In genomic region chr6:100527972-100528371, GRCm38 (mm10) we compare ENCODE assay signal across 11 mouse cellular contexts.
DNase-seq lines count a peak whose midpoint lies in the region; ATAC-seq and TF ChIP-seq lines count a peak whose summit lies in the region.
"Had no signal": no experiment of that assay in that cellular context is flagged by ENCODE, and none has a peak within 500 bp of the region (broad histone marks: within the 10 kb centered on the region; RNA-seq: fewer than 3 reads in every experiment).

No protein-coding gene starts in this region.

- H3K9ac ChIP-seq in intestine, postnatal 0 days (ENCODE audit: low read depth, low read length) = no peak overlapping the region
- H3K9ac ChIP-seq in intestine, embryonic 16.5 days (ENCODE audit: low read depth, low read length) = no peak overlapping the region
- H3K9ac ChIP-seq: embryonic facial prominence, embryonic 12.5 days; hindbrain, embryonic 13.5 days; limb, embryonic 13.5 days had no signal

- no peaks in the 10 kb centered on the region for H3K36me3 ChIP-seq in intestine, postnatal 0 days (ENCODE audit: control insufficient read depth, insufficient read depth)
- H3K36me3 ChIP-seq in intestine, embryonic 16.5 days (ENCODE audit: control insufficient read depth, insufficient read depth, low read length) = no peaks in the 10 kb centered on the region
- H3K36me3 ChIP-seq in spleen, adult 2 months (ENCODE audit: control insufficient read depth, insufficient read depth, low read length) = no peaks in the 10 kb centered on the region
- H3K36me3 ChIP-seq: embryonic facial prominence, embryonic 12.5 days; hindbrain, embryonic 13.5 days; limb, embryonic 13.5 days had no signal

- H3K4me2 ChIP-seq in intestine, postnatal 0 days (replicated peaks; ENCODE audit: low read depth) = no peak overlapping the region
- no peak overlapping the region for H3K4me2 ChIP-seq in intestine, embryonic 16.5 days (ENCODE audit: low read depth, low read length)
- H3K4me2 ChIP-seq: embryonic facial prominence, embryonic 12.5 days; hindbrain, embryonic 13.5 days; limb, embryonic 13.5 days had no signal

- ATAC-seq in intestine, postnatal 0 days = no peak
- ATAC-seq in intestine, embryonic 16.5 days = no peak

- H3K27me3 ChIP-seq in intestine, postnatal 0 days (replicated peaks; ENCODE audit: control insufficient read depth, insufficient read depth, low read length) = no peaks in the 10 kb centered on the region
- H3K27me3 ChIP-seq in intestine, embryonic 16.5 days (replicated peaks; ENCODE audit: control insufficient read depth, insufficient read depth, low read length) = no peaks in the 10 kb centered on the region
- H3K27me3 ChIP-seq in spleen, adult 2 months (ENCODE audit: control insufficient read depth, insufficient read depth, low read length) = no peaks in the 10 kb centered on the region

- peak; percentile 70 for TF ChIP-seq CTCF in intestine, postnatal 0 days (IDR thresholded peaks at IDR 0.05; ENCODE audit: low read depth)
- peak; percentile 38; the same call in 1 of the 2 replicates for TF ChIP-seq CTCF in spleen, adult 2 months (IDR thresholded peaks at IDR 0.05; ENCODE audit: extremely low read depth, insufficient read depth, insufficient read length, insufficient replicate concordance)
- peak; percentile 52; the same call in 1 of the 2 replicates for TF ChIP-seq CTCF in brain, embryonic 14.5 days (IDR thresholded peaks at IDR 0.05; ENCODE audit: borderline replicate concordance, extremely low read depth, insufficient read depth, insufficient read length)

- no peak for TF ChIP-seq POLR2A in spleen, adult 2 months (IDR thresholded peaks at IDR 0.05; ENCODE audit: low read depth, low read length)
- no peak for TF ChIP-seq POLR2A in brain, embryonic 14.5 days (IDR thresholded peaks at IDR 0.05; ENCODE audit: borderline replicate concordance, extremely low read depth, insufficient read depth, insufficient read length, poor library complexity, severe bottlenecking)

- H3K27ac ChIP-seq in intestine, postnatal 0 days (ENCODE audit: low read depth, low read length) = no peak overlapping the region
- H3K27ac ChIP-seq in intestine, embryonic 16.5 days (ENCODE audit: low read length) = no peak overlapping the region
- H3K27ac ChIP-seq in spleen, adult 2 months (ENCODE audit: insufficient read depth, low read length) = no peak overlapping the region
- H3K27ac ChIP-seq: embryonic facial prominence, embryonic 12.5 days; hindbrain, embryonic 13.5 days; limb, embryonic 13.5 days had no signal

- no peaks in the 10 kb centered on the region for H3K9me3 ChIP-seq in intestine, postnatal 0 days (ENCODE audit: control insufficient read depth)
- H3K9me3 ChIP-seq in intestine, embryonic 16.5 days (ENCODE audit: control insufficient read depth, low read length) = no peaks in the 10 kb centered on the region
- H3K9me3 ChIP-seq: embryonic facial prominence, embryonic 12.5 days; hindbrain, embryonic 13.5 days; limb, embryonic 13.5 days had no signal

- no peak overlapping the region for H3K4me3 ChIP-seq in intestine, postnatal 0 days (ENCODE audit: low read depth, low read length)
- H3K4me3 ChIP-seq in intestine, embryonic 16.5 days (ENCODE audit: low read length) = no peak overlapping the region
- H3K4me3 ChIP-seq in spleen, adult 2 months (ENCODE audit: extremely low read depth, insufficient read depth, insufficient read length) = no peak overlapping the region
- H3K4me3 ChIP-seq: embryonic facial prominence, embryonic 12.5 days; hindbrain, embryonic 13.5 days; limb, embryonic 13.5 days; myocyte had no signal

- 93% methylated on average over 5 of the region's 5 CpGs for WGBS in intestine, postnatal 0 days
- 85% methylated on average over 5 of the region's 5 CpGs for WGBS in intestine, embryonic 16.5 days
- 81% methylated on average over 5 of the region's 5 CpGs for WGBS in spleen, adult 2 months

- H3K4me1 ChIP-seq in intestine, postnatal 0 days (replicated peaks; ENCODE audit: control insufficient read depth, insufficient read depth, low read length) = no peaks in the 10 kb centered on the region
- peaks cover 4% of the 10 kb centered on the region; the same call in 1 of the 2 replicates for H3K4me1 ChIP-seq in intestine, embryonic 16.5 days (ENCODE audit: control insufficient read depth, insufficient read depth, low read length)
- no peaks in the 10 kb centered on the region for H3K4me1 ChIP-seq in spleen, adult 2 months (ENCODE audit: control insufficient read depth, insufficient read depth, insufficient read length)

- DNase-seq in spleen, adult 2 months (ENCODE audit: low read depth in 1 of 2, low spot score in 2 of 2) = no peak
- no peak for DNase-seq in spleen, postnatal 36 days (ENCODE audit: low spot score in 2 of 2)
- no peak for DNase-seq in brain, embryonic 14.5 days (ENCODE audit: low read depth)
- no peak for DNase-seq in spleen, postnatal 4 days (ENCODE audit: low spot score in 2 of 2)
- no peak for DNase-seq in ovary, postnatal 14 days (ENCODE audit: low spot score)
